ENCODE assay signal across 8 mouse cellular contexts in the genomic region with DNA sequence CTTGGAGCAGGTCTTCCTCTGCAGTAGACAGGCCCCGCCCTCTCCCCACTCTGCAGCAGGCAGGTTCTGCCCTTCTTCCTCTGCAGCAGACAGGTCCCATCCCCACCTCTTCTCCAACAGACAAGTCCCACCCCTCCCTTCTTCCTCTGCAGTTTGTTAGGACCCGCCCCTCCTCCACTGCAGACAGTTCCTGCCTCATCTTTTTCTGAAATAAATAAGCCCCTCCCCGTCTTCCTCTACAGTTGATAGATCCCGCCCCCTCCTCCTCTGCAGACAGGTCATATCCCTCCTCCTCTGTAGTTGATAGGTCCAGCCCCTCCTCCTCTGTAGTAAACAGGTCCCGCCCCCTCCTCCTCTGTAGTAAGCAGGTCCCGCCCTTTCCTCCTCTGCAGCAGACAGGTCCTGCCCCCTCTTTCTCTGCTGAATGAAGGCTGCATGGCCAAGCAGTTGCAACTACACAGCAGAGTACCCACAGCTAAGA.
DNase-seq lines count a peak whose midpoint lies in the region; ATAC-seq and TF ChIP-seq lines count a peak whose summit lies in the region.

No protein-coding gene starts in this region.

- H3K9me3 ChIP-seq in kidney, postnatal 0 days (replicated peaks; ENCODE audit: low read length): no peaks in the 10 kb centered on the region
- H3K9me3 ChIP-seq in embryonic facial prominence, embryonic 12.5 days: no peaks in the 10 kb centered on the region
- H3K9me3 ChIP-seq in limb, embryonic 11.5 days (ENCODE audit: control insufficient read depth, low read length): no peaks in the 10 kb centered on the region

- H3K4me3 ChIP-seq in kidney, postnatal 0 days (replicated peaks; ENCODE audit: low read depth, low read length): no peak overlapping the region
- no peak overlapping the region for H3K4me3 ChIP-seq in embryonic facial prominence, embryonic 12.5 days
- no peak overlapping the region for H3K4me3 ChIP-seq in limb, embryonic 11.5 days (ENCODE audit: low read depth, low read length)

- no peak for TF ChIP-seq CTCF in kidney, postnatal 0 days (IDR thresholded peaks at IDR 0.05; ENCODE audit: low read depth)

- H3K27me3 ChIP-seq in kidney, postnatal 0 days (ENCODE audit: insufficient read depth, low read length): no peaks in the 10 kb centered on the region
- no peaks in the 10 kb centered on the region for H3K27me3 ChIP-seq in embryonic facial prominence, embryonic 12.5 days
- no peaks in the 10 kb centered on the region for H3K27me3 ChIP-seq in limb, embryonic 11.5 days (ENCODE audit: control insufficient read depth, insufficient read depth, low read length)

- 48% methylated on average over 6 of the region's 6 CpGs for WGBS in kidney, postnatal 0 days
- WGBS in embryonic facial prominence, embryonic 12.5 days: 10% methylated on average over 5 of the region's 6 CpGs
- 29% methylated on average over 5 of the region's 6 CpGs for WGBS in limb, embryonic 11.5 days

- no peak overlapping the region for H3K4me2 ChIP-seq in kidney, postnatal 0 days (ENCODE audit: low read length)
- H3K4me2 ChIP-seq in embryonic facial prominence, embryonic 12.5 days (replicated peaks): no peak overlapping the region
- H3K4me2 ChIP-seq in limb, embryonic 11.5 days (ENCODE audit: low read depth, severe bottlenecking): no peak overlapping the region

- DNase-seq in kidney, postnatal 0 days (ENCODE audit: low spot score): peak; percentile 82
- DNase-seq in kidney, adult 11 months: no peak
- no peak for DNase-seq in limb, embryonic 11.5 days (ENCODE audit: low spot score)
- DNase-seq in naive thymus-derived CD4-positive, alpha-beta T cell, adult 2 months (ENCODE audit: low read depth): peak; percentile 83
- DNase-seq in cerebellum, postnatal 14 days: no peak
- DNase-seq in frontal cortex, postnatal 25 days (ENCODE audit: low spot score in 2 of 2): no peak
- no peak for DNase-seq in gastrocnemius, postnatal 25 days

- 0 out of 2 replicates have a peak, but pooled peaks cover 4% of the 10 kb centered on the region for H3K4me1 ChIP-seq in kidney, postnatal 0 days (replicated peaks; ENCODE audit: insufficient read depth, low read length)
- no peaks in the 10 kb centered on the region for H3K4me1 ChIP-seq in embryonic facial prominence, embryonic 12.5 days
- H3K4me1 ChIP-seq in limb, embryonic 11.5 days (ENCODE audit: control insufficient read depth, insufficient read depth, low read length): 0 out of 2 replicates have a peak, but pooled peaks cover 3% of the 10 kb centered on the region

- ATAC-seq in kidney, postnatal 0 days (replicated peaks; ENCODE audit: low FRiP score, low read depth): peak; percentile 68
- ATAC-seq in embryonic facial prominence, embryonic 12.5 days (ENCODE audit: insufficient number of reproducible peaks, insufficient read depth, low FRiP score, low TSS enrichment): peak; percentile 65
- ATAC-seq in limb, embryonic 11.5 days (ENCODE audit: insufficient number of reproducible peaks, low FRiP score, low TSS enrichment, low read depth): peak; percentile 66; the same call in 1 of the 2 replicates

- no peaks in the 10 kb centered on the region for H3K36me3 ChIP-seq in kidney, postnatal 0 days (ENCODE audit: insufficient read depth, low read length)
- H3K36me3 ChIP-seq in embryonic facial prominence, embryonic 12.5 days: no peaks in the 10 kb centered on the region
- H3K36me3 ChIP-seq in limb, embryonic 11.5 days (ENCODE audit: control insufficient read depth, insufficient read depth, low read length): no peaks in the 10 kb centered on the region

- H3K27ac ChIP-seq in kidney, postnatal 0 days: no peak overlapping the region
- H3K27ac ChIP-seq in embryonic facial prominence, embryonic 12.5 days: no peak overlapping the region
- H3K27ac ChIP-seq in limb, embryonic 11.5 days (replicated peaks; ENCODE audit: low read depth, low read length): no peak overlapping the region

- H3K9ac ChIP-seq in kidney, postnatal 0 days (ENCODE audit: low read depth, low read length): no peak overlapping the region
- no peak overlapping the region for H3K9ac ChIP-seq in embryonic facial prominence, embryonic 12.5 days
- no peak overlapping the region for H3K9ac ChIP-seq in limb, embryonic 11.5 days (ENCODE audit: low read length)

Comparison
In these comparisons a context has a peak if more than half of its experiments do, and no peak if none do; other contexts are left out.
1. DNase-seq: peak in kidney, postnatal 0 days (single experiment) and naive thymus-derived CD4-positive, alpha-beta T cell, adult 2 months (single experiment); none in kidney, adult 11 months (single experiment), limb, embryonic 11.5 days (single experiment), cerebellum, postnatal 14 days (0 of 2), frontal cortex, postnatal 25 days (0 of 2) and gastrocnemius, postnatal 25 days (single experiment).
2. Peak in every context shown above with its lines, with median percentiles within 50 percentile points of each other: ATAC-seq.